Mouse (Mus musculus): Measurements from ENCODE around the gene Gstp1.
"Not testable (repeated sequence)": the region's sequence is repeated elsewhere in the genome, so short reads cannot be mapped to it uniquely, and the experiment has no call there.

Gene Gstp1

GRCm38 (mm10) chr19:4037154-4037787 is 514 bp downstream of the Gstp1 start:
- DNase-seq, result not testable (repeated sequence)

GRCm38 (mm10) chr19:4036327-4037045 is 1.3 kb downstream of the Gstp1 start:
- no peak for DNase-seq

GRCm38 (mm10) chr19:4033742-4034141 is 4.0 kb downstream of the Gstp1 start:
- no peak for DNase-seq

- DNase-seq, result no peak
Observed at GRCm38 (mm10) chr19:4033298-4033697, 4.5 kb downstream of the Gstp1 start.

- DNase-seq, result no peak
Observed at GRCm38 (mm10) chr19:4032668-4033067, 5.1 kb downstream of the Gstp1 start.

- DNase-seq, result no peak
Observed at GRCm38 (mm10) chr19:4027576-4027975, 10.2 kb downstream of the Gstp1 start.

- no peak for DNase-seq
Observed at GRCm38 (mm10) chr19:4023185-4023584, 14.6 kb downstream of the Gstp1 start.

GRCm38 (mm10) chr19:4018743-4019583 is 18.8 kb downstream of the Gstp1 start:
- peak; percentile 85 to 90 for DNase-seq

- no peak for DNase-seq
Observed at GRCm38 (mm10) chr19:4017921-4018587, 19.7 kb downstream of the Gstp1 start.

- no peak for DNase-seq
Observed at GRCm38 (mm10) chr19:4015635-4016034, 22.1 kb downstream of the Gstp1 start.

- DNase-seq, result no peak
Observed at GRCm38 (mm10) chr19:4014802-4015201, 23.0 kb downstream of the Gstp1 start.

- no peak for DNase-seq
Observed at GRCm38 (mm10) chr19:4013066-4013465, 24.7 kb downstream of the Gstp1 start.

- DNase-seq, result peak; percentile 94 to 99
Observed at GRCm38 (mm10) chr19:4012432-4013022, 25.3 kb downstream of the Gstp1 start, which contains the start of gene Ndufv1. Ndufv1 (minus strand) TSS chr19:4012806.

GRCm38 (mm10) chr19:4011086-4011485 is 26.7 kb downstream of the Gstp1 start:
- no peak for DNase-seq

GRCm38 (mm10) chr19:4005971-4006370 is 31.8 kb downstream of the Gstp1 start:
- DNase-seq, result no peak

- no peak for DNase-seq
Observed at GRCm38 (mm10) chr19:4005091-4005490, 32.7 kb downstream of the Gstp1 start.

GRCm38 (mm10) chr19:4004331-4004730 is 33.5 kb downstream of the Gstp1 start:
- no peak for DNase-seq

- no peak for DNase-seq
Observed at GRCm38 (mm10) chr19:4003641-4004040, 34.1 kb downstream of the Gstp1 start.

GRCm38 (mm10) chr19:4003112-4003511 is 34.7 kb downstream of the Gstp1 start, which contains the start of gene Doc2g:
Doc2g (plus strand) TSS chr19:4003313.
- DNase-seq, result no peak

- no peak for DNase-seq
Observed at GRCm38 (mm10) chr19:4001752-4002151, 36.0 kb downstream of the Gstp1 start.

- peak in 1 of 2 experiments; percentile 36 for DNase-seq
Observed at GRCm38 (mm10) chr19:4000949-4001525, 36.7 kb downstream of the Gstp1 start.

All from cerebellum, adult 18-20 months (tissue).